Mouse (Mus musculus): Measurements from ENCODE around the gene Syt14.

DNA sequence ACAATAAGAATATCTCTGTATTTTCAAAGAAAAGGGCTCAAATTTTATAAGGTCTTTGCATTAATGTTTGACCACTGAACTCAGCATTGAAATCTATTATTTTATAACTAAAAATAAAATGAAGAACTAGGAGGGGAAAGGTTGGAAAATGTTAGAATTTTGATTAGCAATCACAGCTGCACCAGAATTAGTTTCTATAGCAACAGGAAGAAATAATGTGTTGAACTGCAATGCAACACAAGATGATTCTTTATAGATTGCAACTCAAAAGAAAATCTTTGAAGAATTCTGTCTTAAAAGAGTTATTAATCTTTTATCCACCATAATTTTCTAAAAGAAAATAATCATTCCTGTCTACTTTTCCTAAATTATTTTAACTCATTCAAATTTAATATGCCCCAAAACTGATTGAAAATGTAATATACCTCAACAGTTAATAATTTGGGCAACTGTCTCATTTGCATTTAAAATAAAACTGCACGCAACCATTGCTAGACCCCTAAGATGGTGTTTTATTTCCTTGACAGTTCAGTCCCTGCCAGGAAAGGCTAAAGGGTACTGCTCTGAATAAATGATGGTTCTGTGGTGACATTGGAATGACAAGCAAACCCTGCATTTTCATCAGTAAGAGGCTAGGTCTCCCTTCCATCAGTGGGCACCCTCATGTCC is 88.3 kb downstream of the Syt14 start:
- no peak for TF ChIP-seq POU5F1 (IDR thresholded peaks at IDR 0.05; ENCODE audit: borderline replicate concordance, low read length)
- TF ChIP-seq NANOG (IDR thresholded peaks at IDR 0.05; ENCODE audit: borderline replicate concordance, low read length) = no peak
- TF ChIP-seq CTCF (conservative IDR thresholded peaks at IDR 0.05; ENCODE audit: low read length) = no peak

All from E14TG2a.4 (cell line).